Mouse (Mus musculus) olfactory bulb, adult 2 months (tissue): ENCODE measurements around the gene Tsx. TPM values are rescaled to one million over a fixed set of nuclear protein-coding genes. Genes with fewer than 3 reads are reported as not detected.

Source experiments
- H3K27ac ChIP-seq: fragments of 200-500 bp; 2 replicates; pipeline ENCODE4 v1.5.1; 2012; ENCODE audit warnings: low read depth, low read length; ENCODE audit not compliant: insufficient read depth
- H3K4me1 ChIP-seq: fragments of 200-500 bp; 2 replicates; pipeline ENCODE4 v1.6.1; 2012; ENCODE audit warnings: low read length; ENCODE audit not compliant: control insufficient read depth, insufficient read depth
- H3K4me3 ChIP-seq: fragments of 200-500 bp; 2 replicates; pipeline ENCODE4 v1.5.1; 2012; ENCODE audit warnings: mild to moderate bottlenecking, low read depth, low read length, moderate library complexity; ENCODE audit not compliant: insufficient read depth
- CTCF ChIP-seq: fragments of 200-500 bp; IDR thresholded peaks from 2 replicates; pipeline ENCODE4 v1.5.1; 2012; ENCODE audit warnings: low read depth, mild to moderate bottlenecking, low read length, moderate library complexity; ENCODE audit not compliant: insufficient read depth
- POLR2A ChIP-seq: fragments of 200-500 bp; IDR thresholded peaks from 2 replicates; pipeline ENCODE4 v1.6.1; 2012; ENCODE audit warnings: mild to moderate bottlenecking, low read depth, low read length, moderate library complexity; ENCODE audit not compliant: insufficient read depth
- WGBS: fragments of 180-500 bp; shearing (Covaris S2); methylation state at CpG from one replicate; pipeline ENCODE4 v1.1.7; 2018; 5-methylcytosine and 5-hydroxymethylcytosine counted together
- polyA plus RNA-seq: library from polyadenylated mRNA; stranded (reverse); fragments of >200 nt; gene quantifications from 2 replicates; pipeline ENCODE4 v1.2.4, GENCODE M21; 2012; ENCODE audit warnings: low replicate concordance; ENCODE audit not compliant: missing spikeins, insufficient read depth, insufficient read length

Gene Tsx
- polyA plus RNA-seq, 1 experiment: not detected

DNA sequence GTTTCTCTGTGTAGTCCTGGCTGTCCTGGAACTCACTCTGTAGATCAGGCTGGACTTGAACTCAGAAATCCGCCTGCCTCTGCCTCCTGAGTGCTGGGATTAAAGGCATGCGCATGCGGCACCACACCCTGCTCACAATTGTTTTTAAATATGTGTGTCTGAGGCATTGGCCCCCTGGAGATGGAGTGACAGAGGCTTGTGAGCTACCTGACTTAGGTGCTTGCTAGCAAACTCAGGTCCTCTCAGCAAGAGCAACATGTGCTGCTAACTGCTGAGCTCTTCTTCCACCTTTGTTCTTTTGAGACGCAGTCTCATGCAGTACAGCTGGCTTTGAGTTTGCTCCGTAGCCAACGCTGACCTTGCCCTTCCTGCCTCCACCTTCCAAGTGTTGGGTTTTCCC is 38.5 kb downstream of the Tsx start:
- no peak overlapping the region for H3K27ac ChIP-seq
- 82% methylated on average over 6 of the region's 6 CpGs for WGBS
- H3K4me1 ChIP-seq: peaks cover 2% of the 10 kb centered on the region
- TF ChIP-seq CTCF (no peak), POLR2A (no peak)
- H3K4me3 ChIP-seq: no peak overlapping the region

DNA sequence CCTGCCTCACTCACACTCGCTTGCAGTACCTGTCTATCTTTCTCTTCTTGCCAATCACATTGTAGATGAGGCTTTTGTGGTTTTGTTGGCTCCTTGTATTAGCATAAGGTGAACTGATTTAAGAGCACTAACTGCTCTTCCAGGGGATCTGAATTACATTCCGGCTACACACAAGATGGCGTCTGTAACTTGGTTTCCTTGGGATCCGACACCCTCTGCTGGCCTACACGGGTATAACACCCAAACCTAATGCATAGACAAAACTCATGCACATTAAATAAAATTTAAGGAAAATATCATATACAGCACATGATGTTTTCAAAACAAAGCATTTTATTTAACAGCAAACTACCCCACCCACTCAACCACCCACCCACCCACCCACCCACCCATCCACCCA is 45.8 kb downstream of the Tsx start:
- Histone ChIP-seq H3K4me1 (no peaks in the 10 kb centered on the region), H3K27ac (no peak overlapping the region), H3K4me3 (no peak overlapping the region)
- TF ChIP-seq CTCF: no peak
- TF ChIP-seq POLR2A: no peak
- 70% methylated on average over 5 of the region's 5 CpGs for WGBS

DNA sequence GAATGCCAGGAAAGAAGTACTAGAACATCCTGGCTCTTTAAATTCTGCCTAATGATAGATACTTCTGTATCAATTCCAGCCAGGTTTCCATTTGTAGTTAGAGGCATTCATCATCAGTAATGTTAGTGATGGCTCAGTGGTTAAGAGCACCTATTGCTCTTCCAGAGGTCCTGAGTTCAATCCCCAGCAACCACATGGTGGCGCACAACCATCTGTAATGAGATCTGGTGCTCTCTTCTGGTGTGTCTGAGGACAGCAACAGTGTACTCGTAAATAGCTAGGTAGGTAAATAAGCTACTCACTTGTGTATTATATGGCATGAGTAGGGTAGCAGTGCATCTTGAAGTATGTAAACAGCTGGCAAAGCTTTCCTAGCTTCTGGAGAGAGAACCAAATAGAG is 54.7 kb downstream of the Tsx start:
- WGBS: 78% methylated on average over 2 of the region's 2 CpGs
- TF ChIP-seq CTCF: no peak
- no peak for TF ChIP-seq POLR2A
- Histone ChIP-seq H3K4me1 (no peaks in the 10 kb centered on the region), H3K27ac (no peak overlapping the region), H3K4me3 (no peak overlapping the region)

DNA sequence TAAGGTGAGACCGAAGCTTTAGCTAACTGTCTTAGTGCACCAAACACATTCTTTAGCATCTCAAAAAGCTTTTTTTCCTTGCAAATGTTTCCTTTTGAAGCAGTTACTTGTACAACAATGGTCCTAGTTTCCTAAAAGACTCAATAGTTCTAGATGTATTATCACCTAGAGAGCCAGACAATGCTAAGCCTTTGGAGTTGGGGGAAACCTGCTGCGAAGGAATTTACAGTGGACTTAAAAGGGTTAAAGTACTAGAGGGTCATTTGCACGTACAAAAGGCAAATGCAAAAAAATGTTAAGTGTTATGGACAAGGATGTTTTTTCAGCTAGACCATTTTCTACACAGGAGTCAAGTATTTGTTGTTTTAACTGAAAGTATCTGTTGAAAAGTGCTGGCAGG is 58.1 kb downstream of the Tsx start:
- TF ChIP-seq CTCF: no peak
- no peak for TF ChIP-seq POLR2A
- Histone ChIP-seq H3K4me1 (no peaks in the 10 kb centered on the region), H3K4me3 (no peak overlapping the region), H3K27ac (no peak overlapping the region)
- 82% methylated on average over 3 of the region's 3 CpGs for WGBS

Other genes starting within 250 kb of the Tsx start
- 165 TPM in 1 of 2 replicates, not detected in the other for gene Nap1l2, start 227.8 kb upstream of the Tsx start, polyA plus RNA-seq
- not detected in 2 replicates for gene Cdx4, start 93.1 kb upstream of the Tsx start, polyA plus RNA-seq
- not detected in 2 replicates for gene Chic1, start 58.0 kb upstream of the Tsx start, polyA plus RNA-seq
- gene Gm26992, start 7.5 kb downstream of the Tsx start, polyA plus RNA-seq: not detected in 2 replicates
- not detected in 2 replicates for gene Zcchc13, start 216.1 kb downstream of the Tsx start, polyA plus RNA-seq